Mouse (Mus musculus) spleen, adult 2 months (tissue): Measurements from ENCODE around the gene Gm20388.
"Not testable (repeated sequence)": the region's sequence is repeated elsewhere in the genome, so short reads cannot be mapped to it uniquely, and the experiment has no call there.

Experiments
- CTCF ChIP-seq: fragments of 200-500 bp; IDR thresholded peaks from 2 replicates; pipeline ENCODE4 v1.5.1; 2011; ENCODE audit warnings: mild to moderate bottlenecking, inconsistent platforms; ENCODE audit not compliant: insufficient read depth, insufficient read length, insufficient replicate concordance; ENCODE audit errors: extremely low read depth
- POLR2A ChIP-seq: fragments of 200-500 bp; IDR thresholded peaks from 2 replicates; pipeline ENCODE4 v1.6.1; 2011; ENCODE audit warnings: low read depth, low read length, inconsistent platforms

DNA sequence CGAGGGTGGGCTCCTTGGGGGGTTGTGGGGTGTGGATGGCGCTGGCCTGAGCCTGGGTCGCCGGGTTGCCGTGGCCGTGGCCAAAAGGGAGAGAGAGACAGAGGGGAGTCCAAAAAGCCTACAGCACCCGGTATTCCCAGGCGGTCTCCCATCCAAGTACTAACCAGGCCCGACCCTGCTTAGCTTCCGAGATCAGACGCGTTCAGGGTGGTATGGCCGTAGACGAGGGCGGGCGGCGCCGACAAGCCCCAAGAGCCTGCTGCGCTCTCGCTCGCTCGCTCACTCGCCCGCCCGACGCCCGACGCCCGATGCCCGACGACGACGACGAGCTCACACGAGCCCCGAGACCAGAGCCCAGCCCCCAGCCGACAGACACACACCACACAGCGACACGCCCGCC, 3690.8 kb downstream of the Gm20388 start:
- not testable (repeated sequence) for TF ChIP-seq CTCF, POLR2A
